Mouse (Mus musculus) bone marrow macrophage, adult 2 months (primary cell): ENCODE measurements around the gene Cd163l1. TPM values are rescaled to one million over a fixed set of nuclear protein-coding genes. Genes with fewer than 3 reads are reported as not detected.

Experiments used
- H3K27ac ChIP-seq: 2 replicates; pipeline ENCODE4 v1.5.1; 2012; ENCODE audit warnings: low read depth, low read length; ENCODE audit not compliant: insufficient read depth
- H3K4me1 ChIP-seq: 2 replicates; pipeline ENCODE4 v1.6.1; 2012; ENCODE audit warnings: low read length; ENCODE audit not compliant: control insufficient read depth, insufficient read depth
- H3K4me3 ChIP-seq: 2 replicates; pipeline ENCODE4 v1.5.1; 2012; ENCODE audit warnings: mild to moderate bottlenecking, low read length, moderate library complexity; ENCODE audit not compliant: insufficient read depth
- CTCF ChIP-seq: IDR thresholded peaks from 2 replicates; pipeline ENCODE4 v1.5.1; 2012; ENCODE audit warnings: low read depth, mild to moderate bottlenecking, low read length, moderate library complexity
- POLR2A ChIP-seq: IDR thresholded peaks from 2 replicates; pipeline ENCODE4 v1.6.1; 2012; ENCODE audit warnings: mild to moderate bottlenecking, low read depth, low read length, borderline replicate concordance
- polyA plus RNA-seq: library from polyadenylated mRNA; stranded (reverse); fragments of >200 nt; gene quantifications from 2 replicates; pipeline ENCODE4 v1.2.4, GENCODE M21; 2012; ENCODE audit not compliant: missing spikeins, insufficient read depth, insufficient read length

Gene Cd163l1
- polyA plus RNA-seq = not detected in 2 replicates

DNA sequence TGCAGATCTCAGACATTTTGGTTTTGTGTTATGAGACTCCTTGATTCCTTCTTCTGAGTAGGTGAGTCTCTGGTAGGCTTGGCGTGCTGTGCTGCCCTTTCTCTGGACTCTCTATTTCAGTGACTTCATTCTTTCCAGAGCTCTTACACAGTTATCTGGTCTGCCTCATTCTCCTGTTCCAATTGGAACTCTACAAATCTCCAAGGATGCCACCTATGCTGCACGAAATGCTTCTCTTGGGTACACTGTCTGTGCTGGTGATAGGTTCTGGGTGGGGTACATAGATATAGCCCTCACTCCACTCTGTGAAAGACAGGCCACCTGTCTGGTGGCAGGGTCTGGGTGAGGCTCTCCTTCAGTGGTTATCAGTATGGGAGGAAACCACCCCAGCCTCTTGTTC lies at the start of gene Cd163l1:
Gene Cd163l1, plus strand, starts transcription at position 301 of the 400 bp plus-strand sequence.
- no peak within 1 kb of the TSS for H3K4me3 ChIP-seq
- H3K4me1 ChIP-seq = no peaks in the 10 kb centered on the region
- no peak for TF ChIP-seq CTCF
- H3K27ac ChIP-seq = no peak within 1 kb of the TSS

DNA sequence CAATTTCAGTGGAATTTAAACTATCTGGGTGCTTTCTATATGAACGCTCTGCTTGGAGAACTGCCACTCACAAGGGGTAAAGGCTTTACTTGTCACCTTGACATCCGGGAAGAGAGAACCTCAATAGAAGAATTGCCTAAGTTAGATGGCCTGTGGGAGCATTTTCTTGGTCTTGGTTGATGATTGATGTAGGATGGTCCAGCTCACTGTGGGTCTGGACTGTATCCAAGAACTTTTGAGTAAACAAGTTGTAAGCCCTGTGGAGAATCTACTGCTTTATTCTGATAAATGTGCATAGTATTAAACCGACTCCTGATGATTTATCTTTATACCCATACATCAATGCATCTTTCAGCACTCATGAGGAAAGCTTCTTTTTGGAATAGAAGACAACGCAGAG lies 48.7 kb upstream of the Cd163l1 start:
- H3K4me3 ChIP-seq = no peak overlapping the region
- no peaks in the 10 kb centered on the region for H3K4me1 ChIP-seq
- TF ChIP-seq POLR2A (no peak), CTCF (no peak)
- no peak overlapping the region for H3K27ac ChIP-seq

DNA sequence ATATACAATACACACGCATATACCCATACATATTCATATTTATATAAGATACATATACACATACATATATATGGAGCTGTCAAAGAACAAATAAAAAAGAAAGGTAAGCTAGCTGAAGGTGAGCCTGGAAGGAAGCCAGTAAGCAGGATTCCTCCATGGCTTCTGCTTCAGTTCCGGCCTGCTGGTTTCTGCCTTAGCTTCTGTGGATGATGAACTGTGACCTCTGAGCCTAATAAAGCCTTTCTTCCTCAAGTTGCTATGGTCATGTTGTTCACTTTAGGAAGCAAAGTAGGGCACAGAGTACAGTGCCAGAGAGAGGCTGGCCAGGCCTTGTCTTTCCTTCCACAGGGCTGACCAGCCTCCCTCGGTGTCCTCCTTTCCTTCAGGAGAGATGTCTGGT lies 47.2 kb upstream of the Cd163l1 start:
- no peaks in the 10 kb centered on the region for H3K4me1 ChIP-seq
- TF ChIP-seq POLR2A (no peak), CTCF (no peak)

DNA sequence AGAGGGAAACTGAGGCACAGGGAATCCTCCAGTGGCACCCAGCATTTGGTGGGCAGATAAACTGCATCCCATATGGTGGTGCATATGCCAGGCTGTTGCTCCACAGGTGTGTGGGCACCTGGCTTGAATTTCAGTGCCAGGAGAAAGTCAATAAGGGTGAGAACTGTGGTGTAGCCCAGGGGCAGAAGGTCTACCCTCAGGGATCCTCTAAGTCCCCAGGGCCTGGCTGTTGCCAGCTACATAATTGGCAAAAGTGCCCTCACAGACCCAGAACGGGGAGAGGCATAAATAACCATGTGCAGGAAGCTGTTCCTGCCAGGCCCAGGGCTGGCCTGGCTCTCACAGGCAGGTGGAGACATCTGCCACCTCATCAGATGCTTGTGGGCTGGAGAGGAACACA lies 45.1 kb upstream of the Cd163l1 start, which contains the start of gene Olfr523:
Gene Olfr523, plus strand, starts transcription at position 282 of the 400 bp plus-strand sequence.
- H3K4me3 ChIP-seq = no peak within 1 kb of the TSS
- no peaks in the 10 kb centered on the region for H3K4me1 ChIP-seq
- no peak within 1 kb of the TSS for H3K27ac ChIP-seq
- no peak for TF ChIP-seq POLR2A
- TF ChIP-seq CTCF = no peak

More for the DNA sequence above, 47.2 kb upstream of the Cd163l1 start:
- Histone ChIP-seq H3K4me3 (no peak overlapping the region), H3K27ac (no peak overlapping the region)

DNA sequence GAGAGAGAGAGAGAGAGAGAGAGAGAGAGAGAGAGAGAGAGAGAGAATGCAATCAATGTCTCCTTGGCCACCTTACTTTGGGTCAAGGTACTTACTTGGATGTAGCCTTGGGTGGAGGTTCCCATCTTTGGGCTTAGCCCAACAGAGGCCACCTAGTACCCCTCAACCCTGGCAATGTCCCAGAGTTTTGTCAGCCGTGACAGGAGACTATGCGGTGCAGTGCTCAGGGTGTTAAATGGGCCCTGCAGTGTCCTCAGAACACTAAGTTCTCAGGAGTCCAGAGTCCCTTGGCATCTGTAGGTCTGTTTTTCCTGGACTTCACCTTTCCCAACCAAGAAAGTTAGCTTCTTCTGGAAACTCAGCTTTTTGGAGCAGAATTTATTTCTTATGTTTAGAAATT lies 38.9 kb upstream of the Cd163l1 start:
- Histone ChIP-seq H3K4me1 (no peaks in the 10 kb centered on the region), H3K27ac (no peak overlapping the region), H3K4me3 (no peak overlapping the region)
- TF ChIP-seq POLR2A = no peak
- no peak for TF ChIP-seq CTCF

DNA sequence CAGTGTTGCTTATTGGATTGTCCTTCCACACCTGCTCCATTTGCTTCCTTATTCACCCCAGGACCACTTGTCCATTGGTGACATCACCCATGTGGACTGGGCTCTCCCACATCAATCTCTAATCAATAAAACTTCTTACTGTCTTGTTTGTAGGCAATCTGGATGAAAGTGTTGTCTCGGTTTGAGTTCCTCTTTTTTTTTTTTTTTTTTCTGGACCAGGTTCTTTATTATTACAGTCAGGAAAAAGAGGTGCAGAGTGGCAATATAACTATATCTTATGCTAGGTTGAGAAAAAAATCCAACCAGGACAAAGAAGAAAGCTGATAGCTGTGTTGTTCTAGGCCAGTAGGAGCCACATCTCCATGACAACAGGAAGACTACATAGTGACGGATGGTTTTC lies 37.4 kb upstream of the Cd163l1 start:
- H3K27ac ChIP-seq = no peak overlapping the region
- TF ChIP-seq POLR2A = no peak
- TF ChIP-seq CTCF = no peak
- H3K4me3 ChIP-seq = no peak overlapping the region
- H3K4me1 ChIP-seq = no peaks in the 10 kb centered on the region

DNA sequence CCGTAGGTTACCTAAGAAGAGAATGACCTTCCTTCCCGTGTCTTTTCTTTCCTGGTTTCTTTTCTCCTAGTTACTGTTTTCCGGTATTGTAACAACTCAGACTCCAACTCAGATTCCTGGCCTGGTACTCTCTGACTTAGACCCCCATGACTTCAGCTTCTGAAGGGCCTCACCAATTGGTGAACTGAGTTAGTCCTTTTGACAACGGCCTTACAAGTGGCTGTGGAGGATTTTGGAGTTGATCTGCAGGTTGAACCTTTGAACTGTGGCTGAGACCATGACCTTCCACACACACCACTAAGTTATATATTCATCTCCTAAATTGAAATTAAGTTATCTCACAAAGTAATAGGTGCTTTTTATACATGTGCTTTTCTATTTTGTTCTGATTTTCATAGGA lies 33.9 kb upstream of the Cd163l1 start:
- Histone ChIP-seq H3K4me3 (no peak overlapping the region), H3K27ac (no peak overlapping the region), H3K4me1 (no peaks in the 10 kb centered on the region)
- no peak for TF ChIP-seq POLR2A
- no peak for TF ChIP-seq CTCF

DNA sequence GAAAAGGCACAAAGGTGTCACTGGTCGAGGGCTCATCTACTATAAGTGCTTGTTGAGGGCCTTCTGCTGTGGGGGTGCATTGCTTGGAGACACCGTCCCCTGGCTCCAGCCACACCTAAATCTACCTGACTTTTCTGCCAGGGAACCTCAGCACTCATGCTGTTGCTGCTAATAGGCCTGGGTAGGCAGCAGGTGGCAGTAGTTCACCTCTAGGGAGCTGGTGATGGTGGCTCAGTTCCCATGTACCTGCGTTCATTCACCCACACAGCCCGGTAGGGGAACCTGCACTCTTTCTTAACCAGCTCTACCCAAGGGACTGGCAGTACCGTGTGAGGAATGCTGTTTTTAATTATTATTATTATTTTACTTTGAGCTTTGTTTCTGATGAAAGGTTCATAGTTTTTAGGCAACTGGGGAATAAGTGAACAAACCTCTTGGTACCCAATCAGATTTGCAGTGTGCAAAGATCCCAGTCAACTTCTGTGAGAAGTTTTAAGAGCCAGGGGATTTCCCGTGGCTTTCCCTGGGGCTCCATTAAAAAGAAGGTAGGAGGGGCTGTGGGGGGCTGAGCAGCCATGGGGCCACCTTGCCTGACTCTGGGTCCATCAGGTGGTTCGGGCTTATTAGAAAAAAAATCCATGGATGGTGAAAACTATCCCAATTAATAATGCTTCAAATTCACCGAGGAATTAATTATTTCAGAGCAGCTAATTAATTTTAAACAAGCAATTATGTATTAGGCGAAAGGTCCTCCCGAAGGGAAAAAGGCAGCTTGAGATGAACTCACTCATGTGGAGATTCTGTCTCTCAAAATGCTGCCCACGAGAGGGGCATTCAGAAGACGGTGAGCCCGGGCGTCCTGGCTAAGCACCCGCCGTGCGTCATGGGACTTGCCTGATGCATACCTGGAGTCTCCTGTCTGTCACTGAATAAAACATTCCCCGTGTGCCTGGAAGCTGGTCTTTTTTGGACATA lies 31.1 kb upstream of the Cd163l1 start:
- Histone ChIP-seq H3K4me3 (no peak overlapping the region), H3K4me1 (no peaks in the 10 kb centered on the region), H3K27ac (no peak overlapping the region)
- no peak for TF ChIP-seq CTCF
- TF ChIP-seq POLR2A = no peak

DNA sequence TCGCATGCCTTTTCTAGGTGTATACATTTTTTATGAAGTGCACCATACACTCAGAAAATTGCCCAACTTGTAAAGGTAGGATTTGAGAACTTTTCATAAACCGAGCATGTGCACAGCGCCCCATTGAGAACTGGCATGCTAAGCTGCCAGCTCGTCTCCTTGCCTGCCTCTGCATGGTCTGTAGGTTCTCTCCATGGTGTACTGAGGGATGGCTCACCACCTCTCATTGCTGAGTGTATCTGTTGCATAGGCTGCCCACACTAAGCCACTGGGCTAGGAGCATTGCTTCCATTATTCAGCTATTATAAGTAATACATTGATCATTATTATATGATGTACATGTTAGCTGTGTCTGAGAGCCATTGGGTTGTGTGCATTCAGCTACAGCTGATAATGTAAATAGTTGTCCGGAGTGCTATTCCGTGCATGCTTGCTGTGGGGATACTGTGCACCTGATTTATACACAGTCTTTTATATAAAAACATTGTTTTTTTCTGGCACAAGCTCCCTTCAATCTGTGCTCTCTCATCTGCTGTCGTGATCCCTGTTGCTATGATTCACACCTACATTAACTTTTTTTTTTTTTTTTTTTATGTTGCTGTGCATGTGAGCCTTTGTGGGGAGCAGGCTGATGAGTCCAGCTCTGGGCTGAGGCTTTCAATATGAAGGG lies 30.2 kb upstream of the Cd163l1 start:
- TF ChIP-seq CTCF (no peak), POLR2A (no peak)
- H3K4me1 ChIP-seq = no peaks in the 10 kb centered on the region
- no peak overlapping the region for H3K27ac ChIP-seq
- H3K4me3 ChIP-seq = no peak overlapping the region
